Mouse (Mus musculus): ENCODE measurements around the gene Defb28.

The Defb28 gene

DNA sequence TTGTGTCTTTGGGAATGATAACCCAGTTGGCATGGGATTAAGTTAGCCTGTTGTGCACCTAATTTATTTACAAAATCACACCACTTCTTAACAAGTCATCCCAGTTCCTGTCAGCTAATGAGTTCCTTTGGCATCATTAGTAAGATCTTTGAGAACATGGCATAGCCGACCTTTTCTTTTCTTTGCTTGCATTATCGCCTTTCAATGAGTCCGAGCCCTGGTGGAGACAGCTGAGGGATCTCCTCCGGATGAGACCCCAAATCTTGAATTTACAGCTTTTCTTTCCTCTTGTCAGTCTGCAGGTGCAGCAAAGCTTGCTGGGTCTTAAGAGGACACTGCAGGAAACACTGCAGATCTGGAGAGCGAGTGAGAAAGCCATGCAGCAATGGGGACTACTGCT lies 51.0 kb downstream of the Defb28 start, which contains the start of gene Gm17416:
Gene Gm17416, plus strand, starts transcription at position 301 of the 400 bp plus-strand sequence.
- DNase-seq, result no peak

DNA sequence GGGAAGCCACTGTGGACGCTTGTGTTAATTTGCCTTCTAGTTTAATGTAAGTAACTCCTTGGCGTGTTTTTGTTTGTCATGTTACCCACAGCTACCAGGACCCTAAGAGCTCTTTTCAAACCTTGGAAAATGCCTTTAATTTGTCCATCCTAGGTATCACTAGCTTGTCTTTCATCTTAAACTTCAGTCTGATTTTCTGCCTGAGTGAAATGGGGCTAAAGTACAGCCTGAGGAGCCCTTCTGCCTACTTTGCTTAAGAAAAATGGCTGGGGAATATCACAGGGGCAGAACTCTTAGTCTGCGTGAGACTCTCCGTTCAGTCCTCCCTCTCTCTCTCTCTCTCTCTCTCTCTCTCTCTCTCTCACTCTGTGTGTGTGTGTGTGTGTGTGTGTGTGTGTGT lies 51.8 kb downstream of the Defb28 start:
- no peak for DNase-seq

DNA sequence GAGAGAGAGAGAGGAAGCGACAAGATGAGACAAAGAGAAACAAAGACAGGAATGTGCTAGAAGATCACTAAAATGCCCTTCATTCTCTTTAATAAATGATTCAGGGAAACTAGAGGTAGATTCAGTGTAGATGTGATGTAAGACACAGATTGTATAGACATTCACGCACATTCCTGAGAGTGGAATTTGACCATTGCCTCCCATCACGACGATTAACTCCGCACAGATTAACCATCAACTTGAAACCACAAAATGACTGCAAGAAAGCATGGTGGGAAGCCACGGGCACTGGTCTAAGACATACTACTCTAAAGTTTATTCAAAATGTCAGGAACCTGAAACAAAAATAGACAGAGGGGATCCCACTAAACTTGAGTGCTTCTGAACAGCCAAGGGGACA lies 52.3 kb downstream of the Defb28 start:
- peak; percentile 43 for DNase-seq

Data from kidney, postnatal 10 days (tissue).